Mouse (Mus musculus): ENCODE measurements around the gene Nlrc5. TPM values are rescaled to one million over a fixed set of nuclear protein-coding genes. Genes with fewer than 3 reads are reported as not detected.

Nlrc5 gene
- 5.2 and 5.4 TPM in 2 replicates for polyA plus RNA-seq (2012; rRNA removed)

DNA sequence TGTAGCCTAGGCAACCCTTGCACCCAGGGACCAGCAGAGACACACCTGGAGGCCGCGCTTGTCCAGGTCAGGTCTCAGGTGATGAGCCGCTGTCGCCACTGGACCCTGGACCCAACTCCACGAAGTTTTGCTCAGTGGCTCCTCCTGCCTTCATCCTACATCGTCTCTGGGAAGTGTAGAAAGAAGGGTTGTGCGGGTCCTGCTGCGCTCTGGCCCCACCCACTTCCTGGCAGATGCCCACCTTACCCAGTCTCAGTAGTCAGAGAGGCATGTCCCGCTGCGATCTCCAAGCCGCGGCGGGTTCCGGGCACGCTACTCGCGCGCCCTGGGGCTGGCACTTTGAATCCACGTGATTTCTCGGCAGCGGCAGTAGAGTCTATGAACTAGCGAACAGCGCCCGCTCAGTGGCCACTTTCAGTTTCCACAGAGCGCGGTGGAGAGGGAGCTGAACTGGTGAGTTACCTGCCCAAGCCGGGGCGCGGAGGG lies at the start of gene Nlrc5:
Gene Nlrc5, plus strand, starts transcription at position 376 of the 486 bp plus-strand sequence.

DNA sequence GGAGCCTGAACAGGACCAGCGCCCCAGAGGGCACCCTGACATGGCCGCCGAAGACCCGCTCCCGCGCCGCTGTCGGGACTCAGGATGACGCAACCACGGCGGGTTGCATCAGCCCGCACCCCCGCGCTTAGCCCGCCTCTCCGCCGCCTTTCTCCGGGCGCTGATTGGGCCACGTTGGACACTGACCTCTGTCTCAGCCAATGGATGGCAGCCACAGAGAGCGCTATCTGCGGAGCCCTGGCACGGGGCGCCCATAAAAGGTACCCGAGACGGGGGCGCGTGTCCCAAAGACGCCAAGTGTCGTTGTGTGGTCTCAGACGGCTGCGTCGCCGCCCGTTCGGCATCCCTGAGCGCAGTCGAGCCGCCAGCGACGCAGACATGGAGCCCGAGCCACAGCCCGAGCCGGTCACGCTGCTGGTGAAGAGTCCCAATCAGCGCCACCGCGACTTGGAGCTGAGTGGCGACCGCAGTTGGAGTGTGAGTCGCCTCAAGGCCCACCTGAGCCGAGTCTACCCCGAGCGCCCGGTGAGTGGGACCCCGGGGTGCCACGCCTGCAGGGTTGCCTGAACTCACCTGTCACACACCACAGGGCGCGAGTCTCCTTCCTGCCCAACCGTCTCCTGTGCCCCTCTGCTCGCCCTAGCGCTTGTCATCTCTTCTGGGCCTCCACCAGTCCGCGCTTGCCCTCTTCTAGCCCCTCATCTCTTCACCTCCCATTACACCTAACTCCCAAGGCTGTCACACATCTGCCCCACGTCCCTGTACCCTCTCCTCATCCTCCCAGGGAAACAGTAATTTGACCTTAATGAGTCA lies 47.7 kb upstream of the Nlrc5 start, which contains the start of gene Herpud1:
Gene Herpud1, plus strand, starts transcription at position 225 of the 813 bp plus-strand sequence.

GRCm38 (mm10) chr8:94532873-94533671 lies 98.9 kb downstream of the Nlrc5 start, which contains the start of gene Cpne2:
TSS of gene Cpne2 (plus strand) at chr8:94532990.

Other genes with a start within 250 kb of the Nlrc5 start
- 14.7 and 18.9 TPM in 2 replicates for gene Nup93, start 219.8 kb upstream of the Nlrc5 start, polyA plus RNA-seq (2012; rRNA removed)
- gene Slc12a3, start 105.2 kb upstream of the Nlrc5 start, polyA plus RNA-seq (2012; rRNA removed), result 0.16 and 0.18 TPM in 2 replicates
- gene Herpud1, start 47.9 kb upstream of the Nlrc5 start, polyA plus RNA-seq (2012; rRNA removed), result 304 and 326 TPM in 2 replicates
- 48.5 and 51.7 TPM in 2 replicates for gene Cpne2, start 98.6 kb downstream of the Nlrc5 start, polyA plus RNA-seq (2012; rRNA removed)
- 7.6 and 8.6 TPM in 2 replicates for gene Rspry1, start 167.6 kb downstream of the Nlrc5 start, polyA plus RNA-seq (2012; rRNA removed)
- 19.5 and 20.3 TPM in 2 replicates for gene Fam192a, start 167.6 kb downstream of the Nlrc5 start, polyA plus RNA-seq (2012; rRNA removed)
- 112 and 114 TPM in 2 replicates for gene Arl2bp, start 232.2 kb downstream of the Nlrc5 start, polyA plus RNA-seq (2012; rRNA removed)

Data from ovary, adult 2 months (tissue).